Mouse (Mus musculus) ES-Bruce4 (cell line): ENCODE results near the gene Strn4. TPM values are rescaled to one million over a fixed set of nuclear protein-coding genes. Genes with fewer than 3 reads are reported as not detected.

ENCODE experiments used
- H3K27ac ChIP-seq: 2 replicates; pipeline ENCODE4 v1.5.1; 2012; ENCODE audit warnings: low read length, inconsistent platforms; ENCODE audit not compliant: insufficient read depth
- H3K27me3 ChIP-seq: 2 replicates; pipeline ENCODE4 v1.6.1; 2012; ENCODE audit warnings: mild to moderate bottlenecking, low read length, inconsistent platforms; ENCODE audit not compliant: control insufficient read depth, poor library complexity, insufficient read depth, severe bottlenecking
- H3K36me3 ChIP-seq: 2 replicates; pipeline ENCODE4 v1.6.1; 2012; ENCODE audit warnings: inconsistent platforms, mild to moderate bottlenecking, low read length, moderate library complexity; ENCODE audit not compliant: control insufficient read depth, poor library complexity, insufficient read depth, severe bottlenecking
- H3K4me1 ChIP-seq: one replicate; pipeline ENCODE4 v1.8.1; 2011; ENCODE audit warnings: low read length; ENCODE audit not compliant: control insufficient read depth, insufficient read depth
- H3K4me3 ChIP-seq: 2 replicates; pipeline ENCODE4 v1.5.1; 2011; ENCODE audit warnings: low read depth, mild to moderate bottlenecking, low read length
- H3K9ac ChIP-seq: 2 replicates; pipeline ENCODE4 v1.6.1; 2012; ENCODE audit warnings: low read depth, mild to moderate bottlenecking, inconsistent platforms; ENCODE audit not compliant: poor library complexity, severe bottlenecking
- H3K9me3 ChIP-seq: replicated peaks from 2 replicates; pipeline ENCODE4 v1.6.1; 2012; ENCODE audit warnings: mild to moderate bottlenecking, low read length, inconsistent platforms; ENCODE audit not compliant: control insufficient read depth, poor library complexity, insufficient read depth, severe bottlenecking
- CTCF ChIP-seq: IDR thresholded peaks from one replicate; pipeline ENCODE4 v1.8.1; 2011; ENCODE audit warnings: low read depth, low read length
- EP300 ChIP-seq: IDR thresholded peaks from 2 replicates; pipeline ENCODE4 v1.6.1; 2011; ENCODE audit warnings: low read depth, low read length; ENCODE audit not compliant: insufficient read depth
- POLR2A ChIP-seq: IDR thresholded peaks from one replicate; pipeline ENCODE4 v1.8.1; 2011; ENCODE audit warnings: low read length; ENCODE audit not compliant: insufficient read depth
- polyA plus RNA-seq: library from polyadenylated mRNA; stranded (reverse); fragments of >200 nt; gene quantifications from 2 replicates; pipeline ENCODE4 v1.2.4, GENCODE M21; 2011; ENCODE audit warnings: low read depth; ENCODE audit not compliant: missing spikeins, insufficient read depth, insufficient read length

Gene Strn4
- polyA plus RNA-seq, 1 experiment: 53.5 TPM

- Histone ChIP-seq H3K36me3 (peaks cover 63% of the 10 kb centered on the region), H3K27ac (no peak overlapping the region)
Observed at GRCm38 (mm10) chr7:16792316-16792715, 23.4 kb upstream of the Strn4 start.

GRCm38 (mm10) chr7:16793010-16793725 is 22.5 kb upstream of the Strn4 start:
- H3K27ac ChIP-seq: no peak overlapping the region
- no peak overlapping the region for H3K9ac ChIP-seq
- H3K9me3 ChIP-seq: no peaks in the 10 kb centered on the region
- H3K4me3 ChIP-seq: no peak overlapping the region
- H3K4me1 ChIP-seq: no peaks in the 10 kb centered on the region
- TF ChIP-seq CTCF: no peak
- TF ChIP-seq EP300: no peak
- TF ChIP-seq POLR2A: no peak
- no peaks in the 10 kb centered on the region for H3K27me3 ChIP-seq
- H3K36me3 ChIP-seq: peaks cover 69% of the 10 kb centered on the region

More at GRCm38 (mm10) chr7:16792316-16792715, 23.4 kb upstream of the Strn4 start:
- no peak overlapping the region for H3K9ac ChIP-seq
- no peak overlapping the region for H3K4me3 ChIP-seq
- H3K9me3 ChIP-seq: no peaks in the 10 kb centered on the region
- H3K27me3 ChIP-seq: no peaks in the 10 kb centered on the region
- no peaks in the 10 kb centered on the region for H3K4me1 ChIP-seq
- no peak for TF ChIP-seq CTCF
- TF ChIP-seq POLR2A: no peak
- no peak for TF ChIP-seq EP300

GRCm38 (mm10) chr7:16794886-16795285 is 20.8 kb upstream of the Strn4 start:
- Histone ChIP-seq H3K9me3 (no peaks in the 10 kb centered on the region), H3K27ac (no peak overlapping the region), H3K27me3 (no peaks in the 10 kb centered on the region), H3K4me3 (no peak overlapping the region), H3K36me3 (peaks cover 60% of the 10 kb centered on the region), H3K9ac (no peak overlapping the region), H3K4me1 (no peaks in the 10 kb centered on the region)
- TF ChIP-seq CTCF (no peak), EP300 (no peak), POLR2A (no peak)

GRCm38 (mm10) chr7:16804409-16805028 is 11.2 kb upstream of the Strn4 start:
- no peak overlapping the region for H3K27ac ChIP-seq
- no peaks in the 10 kb centered on the region for H3K36me3 ChIP-seq
- H3K4me1 ChIP-seq: no peaks in the 10 kb centered on the region
- no peak overlapping the region for H3K4me3 ChIP-seq
- no peaks in the 10 kb centered on the region for H3K27me3 ChIP-seq
- H3K9me3 ChIP-seq: no peaks in the 10 kb centered on the region
- H3K9ac ChIP-seq: no peak overlapping the region
- TF ChIP-seq CTCF (peak; percentile 17), POLR2A (no peak)

- H3K27ac ChIP-seq: no peak overlapping the region
- no peaks in the 10 kb centered on the region for H3K4me1 ChIP-seq
- no peaks in the 10 kb centered on the region for H3K27me3 ChIP-seq
- no peak overlapping the region for H3K4me3 ChIP-seq
- no peaks in the 10 kb centered on the region for H3K9me3 ChIP-seq
- TF ChIP-seq POLR2A (no peak), CTCF (peak; percentile 69), EP300 (no peak)
- H3K36me3 ChIP-seq: no peaks in the 10 kb centered on the region
- H3K9ac ChIP-seq: no peak overlapping the region
Observed at GRCm38 (mm10) chr7:16807936-16808335, 7.8 kb upstream of the Strn4 start.

GRCm38 (mm10) chr7:16808647-16809046 is 7.0 kb upstream of the Strn4 start:
- no peaks in the 10 kb centered on the region for H3K4me1 ChIP-seq
- no peaks in the 10 kb centered on the region for H3K36me3 ChIP-seq
- TF ChIP-seq EP300 (no peak), POLR2A (no peak), CTCF (no peak)
- H3K4me3 ChIP-seq: no peak overlapping the region
- no peak overlapping the region for H3K27ac ChIP-seq
- no peak overlapping the region for H3K9ac ChIP-seq
- no peaks in the 10 kb centered on the region for H3K27me3 ChIP-seq
- H3K9me3 ChIP-seq: no peaks in the 10 kb centered on the region
